8 mouse cellular contexts compared by ENCODE assay signal in the genomic region with DNA sequence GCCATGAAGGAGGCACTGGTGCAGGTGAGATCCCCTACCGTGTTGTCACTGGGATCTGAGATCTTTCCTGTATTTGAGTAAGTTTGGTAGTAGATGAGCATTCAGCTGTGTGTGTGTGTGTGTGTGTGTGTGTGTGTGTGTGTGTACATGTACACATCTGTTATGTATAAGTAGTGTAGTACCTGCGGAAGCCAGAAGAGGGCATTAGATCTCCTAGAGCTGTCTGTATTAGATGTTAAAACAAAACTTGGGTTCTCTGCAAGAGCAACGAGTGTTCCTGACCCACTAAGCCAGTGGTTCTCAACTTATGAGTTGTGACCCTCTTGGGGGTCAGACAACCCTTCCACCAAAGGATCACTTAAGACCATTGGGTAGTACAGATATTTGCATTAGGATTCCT.
DNase-seq lines count a peak whose midpoint lies in the region; ATAC-seq and TF ChIP-seq lines count a peak whose summit lies in the region.
"Had no signal": no experiment of that assay in that cellular context is flagged by ENCODE, and none has a peak within 500 bp of the region (broad histone marks: within the 10 kb centered on the region; RNA-seq: fewer than 3 reads in every experiment).

No protein-coding gene starts in this region.

- in situ Hi-C loops in ES-E14 (cut with MboI; ENCODE audit: low sequenced_read_pairs in 2 of 2, unreplicated experiment in 2 of 2) = no loop called here

- H3K27me3 ChIP-seq in kidney, embryonic 14.5 days (ENCODE audit: control insufficient read depth, insufficient read depth, low read length) = no peaks in the 10 kb centered on the region
- no peaks in the 10 kb centered on the region for H3K27me3 ChIP-seq in midbrain, embryonic 16.5 days (ENCODE audit: control insufficient read depth, insufficient read depth, low read depth, low read length)
- H3K27me3 ChIP-seq: neural tube, embryonic 12.5 days had no signal

- peak; percentile 52 for DNase-seq in kidney, postnatal 10 days
- DNase-seq in A20 (ENCODE audit: low read depth, low spot score) = peak; percentile 49
- peak; percentile 40 for DNase-seq in ES-E14 (ENCODE audit: low read depth, low spot score)
- no peak for DNase-seq in spleen, adult 18-20 months

- no peak overlapping the region for H3K4me2 ChIP-seq in kidney, embryonic 14.5 days (replicated peaks; ENCODE audit: low read depth, low read length)
- H3K4me2 ChIP-seq in midbrain, embryonic 16.5 days (ENCODE audit: low read length) = no peak overlapping the region
- H3K4me2 ChIP-seq: neural tube, embryonic 12.5 days had no signal

- no peak overlapping the region for H3K9ac ChIP-seq in kidney, embryonic 14.5 days (ENCODE audit: low read depth, low read length)
- no peak overlapping the region for H3K9ac ChIP-seq in ES-E14 (ENCODE audit: insufficient read depth, low read depth, low read length, poor library complexity, severe bottlenecking)
- no peak overlapping the region for H3K9ac ChIP-seq in midbrain, embryonic 16.5 days (ENCODE audit: low read depth, low read length)
- H3K9ac ChIP-seq: neural tube, embryonic 12.5 days had no signal

- H3K27ac ChIP-seq in kidney, embryonic 14.5 days (ENCODE audit: low read depth, low read length) = no peak overlapping the region
- no peak overlapping the region for H3K27ac ChIP-seq in ES-E14 (ENCODE audit: insufficient read depth, low read depth, low read length, poor library complexity, severe bottlenecking)
- H3K27ac ChIP-seq in midbrain, embryonic 16.5 days (ENCODE audit: low read length) = no peak overlapping the region
- H3K27ac ChIP-seq: neural tube, embryonic 12.5 days had no signal

- peaks cover 95% of the 10 kb centered on the region for H3K36me3 ChIP-seq in kidney, embryonic 14.5 days (ENCODE audit: control insufficient read depth, insufficient read depth, low read length)
- H3K36me3 ChIP-seq in ES-E14 (ENCODE audit: control insufficient read depth, insufficient read depth, low read length, poor library complexity, severe bottlenecking) = peaks cover 61% of the 10 kb centered on the region
- peaks cover 71% of the 10 kb centered on the region for H3K36me3 ChIP-seq in midbrain, embryonic 16.5 days (ENCODE audit: control insufficient read depth, insufficient read depth, low read length)

- H3K4me3 ChIP-seq in kidney, embryonic 14.5 days (ENCODE audit: low read length) = no peak overlapping the region
- no peak overlapping the region for H3K4me3 ChIP-seq in ES-E14 (ENCODE audit: insufficient read depth in 1 of 2, low read depth in 1 of 2, low read length in 2 of 2, poor library complexity in 1 of 2, severe bottlenecking in 1 of 2)
- H3K4me3 ChIP-seq in midbrain, embryonic 16.5 days (ENCODE audit: low read depth, low read length) = no peak overlapping the region
- H3K4me3 ChIP-seq: neural tube, embryonic 12.5 days had no signal

- no peaks in the 10 kb centered on the region for H3K4me1 ChIP-seq in kidney, embryonic 14.5 days (ENCODE audit: control insufficient read depth, insufficient read depth, low read length)
- H3K4me1 ChIP-seq in ES-E14 (ENCODE audit: control insufficient read depth in 2 of 2, insufficient read depth in 2 of 2, low read length in 2 of 2, poor library complexity in 1 of 2) = no peaks in the 10 kb centered on the region
- H3K4me1 ChIP-seq in midbrain, embryonic 16.5 days (ENCODE audit: control insufficient read depth, insufficient read depth, low read length) = no peaks in the 10 kb centered on the region
- H3K4me1 ChIP-seq: neural tube, embryonic 12.5 days had no signal

- 94% methylated on average over 3 of the region's 3 CpGs for WGBS in kidney, embryonic 14.5 days
- 94% methylated on average over 3 of the region's 3 CpGs for WGBS in midbrain, embryonic 16.5 days

- H3K9me3 ChIP-seq in kidney, embryonic 14.5 days (ENCODE audit: control insufficient read depth, low read length) = no peaks in the 10 kb centered on the region
- no peaks in the 10 kb centered on the region for H3K9me3 ChIP-seq in ES-E14 (ENCODE audit: control insufficient read depth, insufficient read depth, low read depth, low read length)
- no peaks in the 10 kb centered on the region for H3K9me3 ChIP-seq in midbrain, embryonic 16.5 days (replicated peaks; ENCODE audit: control insufficient read depth, low read length, poor library complexity, severe bottlenecking)
- H3K9me3 ChIP-seq: neural tube, embryonic 12.5 days had no signal

- ATAC-seq in kidney, embryonic 14.5 days (ENCODE audit: low FRiP score, low TSS enrichment) = no peak
- ATAC-seq in granulocyte monocyte progenitor cell, adult 5-6 weeks (replicated peaks; ENCODE audit: poor library complexity, severe bottlenecking) = peak; percentile 44; the same call in 1 of the 2 replicates
- no peak for ATAC-seq in midbrain, embryonic 16.5 days

TF ChIP-seq in ES-E14, 5 proteins besides CTCF, POLR2A, EP300 and RAD21:
- TF ChIP-seq MAFK (IDR thresholded peaks at IDR 0.05; ENCODE audit: insufficient read depth, low read depth, low read length) (no peak), ZC3H11A (IDR thresholded peaks at IDR 0.05; ENCODE audit: borderline replicate concordance, low read depth, low read length) (no peak), CHD2 (IDR thresholded peaks at IDR 0.05; ENCODE audit: low read depth, low read length) (no peak), HCFC1 (IDR thresholded peaks at IDR 0.05; ENCODE audit: borderline replicate concordance, insufficient read depth, low read length) (no peak), ZNF384 (IDR thresholded peaks at IDR 0.05; ENCODE audit: low read depth, low read length) (no peak)

Comparison
In these comparisons a context has a peak if more than half of its experiments do, and no peak if none do; other contexts are left out.
1. DNase-seq: peak in kidney, postnatal 10 days (single experiment), A20 (single experiment) and ES-E14 (single experiment); none in spleen, adult 18-20 months (0 of 2).